Mouse (Mus musculus) intestine, embryonic 14.5 days (tissue): ENCODE measurements around the gene Aff3. TPM values are rescaled to one million over a fixed set of nuclear protein-coding genes. Genes with fewer than 3 reads are reported as not detected.

Experiments
- ATAC-seq: fragments of 200-750 bp; cut with Nextera tagmentation; replicated peaks from 2 replicates; pipeline ENCODE4 v1.8.0; 2017; ENCODE audit warnings: low read depth, moderate number of reproducible peaks, moderate TSS enrichment, moderate library complexity; ENCODE audit not compliant: low FRiP score, low TSS enrichment
- DNase-seq: peaks from one replicate; pipeline ENCODE4 v3.0.0-alpha.2; 2018; ENCODE audit warnings: low spot score
- H3K27ac ChIP-seq: fragments of 300-500 bp; sonication (generic); 2 replicates; pipeline ENCODE4 v1.5.1; 2014; ENCODE audit warnings: low read depth, mild to moderate bottlenecking, control low read depth
- H3K27me3 ChIP-seq: fragments of 300-500 bp; sonication (generic); replicated peaks from 2 replicates; pipeline ENCODE4 v1.6.1; 2014; ENCODE audit warnings: low read length, control low read depth; ENCODE audit not compliant: control insufficient read depth, insufficient read depth
- H3K36me3 ChIP-seq: fragments of 300-500 bp; sonication (generic); 2 replicates; pipeline ENCODE4 v1.6.1; 2014; ENCODE audit warnings: low read length, control low read depth; ENCODE audit not compliant: control insufficient read depth, insufficient read depth
- H3K4me1 ChIP-seq: fragments of 300-500 bp; sonication (generic); replicated peaks from 2 replicates; pipeline ENCODE4 v1.6.1; 2014; ENCODE audit warnings: low read length, control low read depth, mixed read lengths; ENCODE audit not compliant: control insufficient read depth, insufficient read depth
- H3K4me2 ChIP-seq: fragments of 300-500 bp; sonication (generic); 2 replicates; pipeline ENCODE4 v1.6.1; 2014; ENCODE audit warnings: low read length
- H3K4me3 ChIP-seq: fragments of 300-500 bp; sonication (generic); 2 replicates; pipeline ENCODE4 v1.5.1; 2014; ENCODE audit warnings: low read depth, low read length, control low read depth, mixed read lengths
- H3K9ac ChIP-seq: fragments of 300-500 bp; sonication (generic); 2 replicates; pipeline ENCODE4 v1.6.1; 2014; ENCODE audit warnings: mild to moderate bottlenecking, low read length
- H3K9me3 ChIP-seq: fragments of 300-500 bp; sonication (generic); 2 replicates; pipeline ENCODE4 v1.6.1; 2016; ENCODE audit warnings: low read length, control low read depth; ENCODE audit not compliant: control insufficient read depth
- WGBS: fragments of 180-500 bp; shearing (Covaris S2); extraction: QIAGEN DNeasy Blood & Tissue Kit; methylation state at CpG from one replicate; pipeline ENCODE4 v1.1.7; 2014; 5-methylcytosine and 5-hydroxymethylcytosine counted together
- polyA plus RNA-seq: library from polyadenylated mRNA; unstranded; fragments of >200 nt; fragmentation: Nextera tagmentation; extraction: Ambion mirVana; gene quantifications from 2 replicates; pipeline ENCODE4 v1.2.1, GENCODE M21; 2014

The Aff3 gene
- polyA plus RNA-seq, 1 experiment from 2014 or later = 8.6 TPM

DNA sequence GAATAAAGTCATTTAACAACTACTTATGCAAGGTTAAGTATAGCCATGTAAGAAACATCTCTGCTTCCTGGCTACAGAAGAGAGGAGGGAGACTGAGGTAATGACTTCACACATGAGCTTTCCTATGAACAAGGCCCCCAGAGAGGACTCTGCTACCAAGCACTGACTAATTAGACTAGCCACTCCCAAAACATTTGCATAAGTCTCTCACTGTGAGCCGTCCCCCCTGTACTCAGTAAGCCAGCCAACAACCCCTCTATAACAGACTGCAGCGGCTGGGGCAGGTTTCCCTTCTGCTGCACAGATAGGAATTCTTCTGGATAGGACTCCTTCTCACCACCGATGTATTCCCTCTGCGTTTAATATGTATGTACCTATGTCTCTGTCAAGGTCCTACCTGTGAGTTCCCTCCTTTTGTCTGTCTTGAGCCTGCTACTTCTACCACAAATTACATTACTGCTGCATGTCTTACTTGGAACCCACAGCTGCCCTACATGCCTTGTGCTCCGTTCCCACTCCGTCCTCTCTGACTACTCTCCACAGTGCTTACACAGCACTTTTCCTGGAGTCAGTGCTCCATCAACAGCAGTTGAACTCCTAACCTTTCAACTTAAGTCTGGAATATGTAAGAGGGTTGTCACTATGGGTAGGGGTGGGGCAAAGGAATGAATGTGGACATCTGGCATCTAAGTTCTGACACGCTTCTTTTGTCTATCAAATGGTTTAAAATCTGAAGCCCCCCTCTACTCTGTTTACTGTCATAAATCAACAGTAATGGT lies 197.3 kb downstream of the Aff3 start:
- Histone ChIP-seq H3K36me3 (no peaks in the 10 kb centered on the region), H3K4me1 (peaks cover 14% of the 10 kb centered on the region), H3K9ac (no peak overlapping the region), H3K9me3 (no peaks in the 10 kb centered on the region), H3K27me3 (no peaks in the 10 kb centered on the region), H3K4me3 (no peak overlapping the region), H3K4me2 (no peak overlapping the region), H3K27ac (no peak overlapping the region)
- ATAC-seq (no peak), DNase-seq (no peak)
- WGBS = 26% methylated on average over 7 of the region's 7 CpGs

DNA sequence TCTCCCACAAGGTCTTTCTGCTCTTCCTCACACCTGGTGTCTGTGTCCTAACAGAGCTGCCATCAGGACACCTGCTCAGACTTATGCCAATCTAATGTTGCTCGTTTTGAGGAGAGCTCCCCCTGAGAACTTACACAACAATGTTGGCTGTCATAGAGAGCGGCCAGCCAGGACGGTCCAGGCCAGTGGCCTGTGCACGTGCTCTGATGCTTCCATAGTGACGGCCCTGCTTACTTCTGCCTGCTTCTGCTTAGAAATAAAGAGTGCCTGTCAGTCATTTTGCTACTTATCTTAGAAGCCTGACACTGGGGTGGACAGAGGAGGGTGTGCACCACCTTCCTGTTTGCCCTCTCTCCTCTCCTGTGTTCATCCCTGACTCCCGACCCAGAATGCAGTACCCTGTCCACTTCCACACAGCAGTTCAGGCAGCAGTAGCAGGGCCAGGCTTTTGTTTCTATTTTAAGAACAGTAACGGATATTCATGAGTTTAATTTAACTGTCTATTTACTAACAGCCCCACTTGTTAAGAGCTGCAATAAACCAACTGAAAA lies 208.0 kb downstream of the Aff3 start:
- DNase-seq = no peak
- no peak overlapping the region for H3K4me2 ChIP-seq
- H3K27me3 ChIP-seq = no peaks in the 10 kb centered on the region
- H3K4me1 ChIP-seq = 0 out of 2 replicates have a peak, but pooled peaks cover 13% of the 10 kb centered on the region
- H3K27ac ChIP-seq = no peak overlapping the region
- ATAC-seq = no peak
- no peaks in the 10 kb centered on the region for H3K9me3 ChIP-seq
- H3K36me3 ChIP-seq = no peaks in the 10 kb centered on the region
- H3K9ac ChIP-seq = no peak overlapping the region
- 52% methylated on average over 7 of the region's 7 CpGs for WGBS
- no peak overlapping the region for H3K4me3 ChIP-seq

DNA sequence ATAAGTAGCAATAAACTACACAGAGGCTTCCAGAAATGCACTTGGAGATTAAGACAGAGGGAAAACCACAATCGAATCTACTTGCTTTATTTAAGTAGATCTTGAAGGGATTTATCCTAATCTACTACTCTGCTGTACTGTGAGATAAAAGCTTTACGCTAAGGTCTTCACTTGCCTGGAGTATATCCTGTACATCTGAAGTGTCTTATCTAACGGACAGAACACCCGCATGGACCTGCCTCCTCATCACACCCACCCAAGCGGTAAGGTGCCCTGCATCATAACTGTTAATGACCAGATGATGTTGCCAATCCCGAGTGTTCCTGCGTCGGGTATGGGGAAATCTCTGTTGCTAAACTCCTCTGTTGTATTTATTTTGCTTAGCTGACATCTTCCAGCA lies 209.8 kb downstream of the Aff3 start:
- no peak overlapping the region for H3K4me3 ChIP-seq
- DNase-seq (no peak), ATAC-seq (no peak)
- H3K27me3 ChIP-seq = no peaks in the 10 kb centered on the region
- H3K9ac ChIP-seq = no peak overlapping the region
- WGBS = 73% methylated on average over 8 of the region's 8 CpGs
- 0 out of 2 replicates have a peak, but pooled peaks cover 13% of the 10 kb centered on the region for H3K4me1 ChIP-seq
- no peaks in the 10 kb centered on the region for H3K9me3 ChIP-seq
- no peak overlapping the region for H3K4me2 ChIP-seq
- no peak overlapping the region for H3K27ac ChIP-seq
- H3K36me3 ChIP-seq = no peaks in the 10 kb centered on the region

DNA sequence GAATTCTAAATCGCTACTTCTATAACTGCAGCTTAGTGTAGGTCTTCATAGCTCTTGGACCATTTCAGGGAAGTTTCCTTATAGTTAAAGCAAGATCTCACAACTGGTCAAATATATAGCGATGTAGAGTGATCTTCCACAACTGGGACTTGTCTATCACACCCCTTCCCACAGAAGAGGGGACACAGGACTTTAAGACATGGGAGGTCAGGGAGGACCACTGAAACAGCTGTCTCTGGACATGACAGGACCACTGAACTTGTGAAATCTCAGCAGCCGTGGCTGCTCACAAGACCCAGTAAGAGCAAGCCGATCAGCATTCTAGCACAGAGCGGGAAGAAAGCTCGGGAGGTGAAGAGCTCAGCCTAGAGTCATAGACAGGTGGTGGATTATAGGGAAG lies 213.4 kb downstream of the Aff3 start:
- Histone ChIP-seq H3K4me2 (no peak overlapping the region), H3K4me3 (no peak overlapping the region), H3K36me3 (no peaks in the 10 kb centered on the region), H3K9ac (no peak overlapping the region), H3K4me1 (0 out of 2 replicates have a peak, but pooled peaks cover 8% of the 10 kb centered on the region), H3K9me3 (no peaks in the 10 kb centered on the region), H3K27ac (no peak overlapping the region), H3K27me3 (no peaks in the 10 kb centered on the region)
- WGBS = 86% methylated on average over 6 of the region's 6 CpGs
- ATAC-seq (no peak), DNase-seq (no peak)

DNA sequence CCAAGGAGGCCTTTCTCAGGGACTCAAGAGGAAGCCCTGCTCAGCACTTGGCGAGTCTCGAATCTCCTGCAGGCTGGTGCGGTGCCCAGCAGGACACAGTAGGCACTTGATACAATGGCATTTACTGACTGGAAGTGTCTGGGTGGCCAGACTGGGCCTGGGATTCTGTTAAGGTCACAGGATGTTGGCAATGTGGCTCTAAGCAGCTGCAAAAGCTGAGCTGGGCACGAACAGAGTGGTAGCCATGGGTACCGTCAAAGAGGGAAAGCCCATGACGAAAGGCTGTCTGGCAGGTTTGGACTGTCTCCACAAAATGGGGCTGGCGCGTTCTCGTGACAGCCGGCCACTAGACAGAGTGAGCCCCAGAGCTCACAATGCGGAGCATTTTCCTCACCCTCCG lies 214.1 kb downstream of the Aff3 start:
- no peak overlapping the region for H3K4me2 ChIP-seq
- H3K4me3 ChIP-seq = no peak overlapping the region
- no peak overlapping the region for H3K9ac ChIP-seq
- H3K27me3 ChIP-seq = no peaks in the 10 kb centered on the region
- H3K36me3 ChIP-seq = no peaks in the 10 kb centered on the region
- H3K27ac ChIP-seq = no peak overlapping the region
- 86% methylated on average over 12 of the region's 12 CpGs for WGBS
- H3K4me1 ChIP-seq = 0 out of 2 replicates have a peak, but pooled peaks cover 8% of the 10 kb centered on the region
- ATAC-seq (no peak), DNase-seq (no peak)
- no peaks in the 10 kb centered on the region for H3K9me3 ChIP-seq

DNA sequence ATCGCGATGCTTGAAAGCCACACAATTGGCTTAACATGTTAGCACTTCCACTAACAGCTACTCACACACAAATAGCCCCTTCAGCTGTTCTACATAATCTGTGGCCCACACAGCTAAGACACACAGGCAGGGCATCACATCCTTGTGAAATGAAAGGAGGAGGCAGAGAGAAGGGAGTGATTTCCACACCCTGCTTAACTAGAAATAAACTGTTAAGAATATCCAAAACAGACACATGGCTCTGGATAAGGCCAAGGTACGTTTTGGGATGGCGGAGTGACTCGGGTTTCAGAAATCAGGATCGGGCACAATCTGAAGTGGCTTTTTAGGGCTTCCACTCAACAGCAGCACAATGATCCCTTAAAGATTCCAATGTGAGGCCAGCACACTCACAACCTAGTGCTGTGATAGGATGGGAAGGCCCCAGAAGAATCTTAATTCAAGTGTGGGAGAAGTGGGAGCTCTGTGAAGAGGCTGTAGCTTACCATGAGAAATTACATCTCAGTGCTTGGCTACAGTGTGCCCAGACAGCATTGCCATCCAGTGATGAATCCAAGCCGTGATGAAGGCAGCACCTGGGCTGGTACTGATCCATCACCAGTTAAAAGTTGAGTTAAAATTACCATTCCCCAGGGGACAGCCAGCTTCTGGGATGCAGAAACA lies 214.8 kb downstream of the Aff3 start:
- H3K4me1 ChIP-seq = 0 out of 2 replicates have a peak, but pooled peaks cover 8% of the 10 kb centered on the region
- no peaks in the 10 kb centered on the region for H3K36me3 ChIP-seq
- no peak overlapping the region for H3K9ac ChIP-seq
- DNase-seq (no peak), ATAC-seq (no peak)
- H3K4me3 ChIP-seq = no peak overlapping the region
- H3K27ac ChIP-seq = no peak overlapping the region
- no peak overlapping the region for H3K4me2 ChIP-seq
- H3K9me3 ChIP-seq = no peaks in the 10 kb centered on the region
- WGBS = 58% methylated on average over 7 of the region's 7 CpGs
- H3K27me3 ChIP-seq = no peaks in the 10 kb centered on the region

DNA sequence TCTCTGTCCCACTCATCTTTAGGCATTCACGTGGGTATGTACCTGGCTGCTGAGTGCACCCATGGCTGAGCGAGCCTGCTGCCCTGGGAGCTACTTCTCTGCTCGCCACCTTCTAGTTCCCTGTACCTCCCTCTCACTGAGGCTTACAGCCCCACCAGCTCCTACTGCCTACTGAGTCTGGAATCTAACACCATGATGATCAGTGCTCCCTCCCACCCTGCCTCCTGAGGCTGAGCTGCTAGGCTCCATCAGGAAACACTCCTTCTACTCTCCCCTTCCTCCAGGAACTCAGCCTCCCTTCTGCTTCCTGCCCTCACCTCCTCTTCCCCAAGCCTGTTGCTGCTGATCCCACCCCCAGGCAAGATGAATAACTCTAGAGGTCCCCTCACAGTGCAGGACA lies 215.9 kb downstream of the Aff3 start:
- WGBS = 48% methylated on average over 3 of the region's 3 CpGs
- H3K4me3 ChIP-seq = no peak overlapping the region
- H3K36me3 ChIP-seq = no peaks in the 10 kb centered on the region
- no peak overlapping the region for H3K4me2 ChIP-seq
- H3K9ac ChIP-seq = no peak overlapping the region
- H3K4me1 ChIP-seq = 0 out of 2 replicates have a peak, but pooled peaks cover 8% of the 10 kb centered on the region
- H3K9me3 ChIP-seq = no peaks in the 10 kb centered on the region
- H3K27ac ChIP-seq = no peak overlapping the region
- DNase-seq = no peak
- no peaks in the 10 kb centered on the region for H3K27me3 ChIP-seq
- no peak for ATAC-seq

DNA sequence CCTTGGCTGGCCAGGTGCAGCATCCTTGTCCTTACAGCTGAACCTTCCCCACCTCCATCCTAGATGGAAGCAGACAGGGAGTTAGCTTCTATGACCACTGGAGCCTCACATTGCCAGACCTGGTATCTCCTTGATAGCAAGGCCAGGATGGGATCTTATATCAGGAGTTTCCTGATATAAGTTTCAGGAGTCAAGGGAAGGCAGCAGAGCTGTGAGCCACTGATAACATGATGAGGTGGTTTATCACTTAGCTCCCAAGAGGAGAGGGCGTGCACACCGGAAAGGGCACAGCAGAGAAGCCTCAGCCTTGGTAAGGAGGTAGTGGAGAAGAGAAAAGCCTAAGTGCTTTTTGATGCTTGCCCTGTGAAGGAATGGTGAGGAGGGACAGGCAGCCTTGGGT lies 217.2 kb downstream of the Aff3 start:
- H3K9ac ChIP-seq = no peak overlapping the region
- H3K9me3 ChIP-seq = no peaks in the 10 kb centered on the region

More for the DNA sequence above, 217.2 kb downstream of the Aff3 start:
- DNase-seq (no peak), ATAC-seq (no peak)
- 0 out of 2 replicates have a peak, but pooled peaks cover 11% of the 10 kb centered on the region for H3K4me1 ChIP-seq
- H3K4me3 ChIP-seq = no peak overlapping the region
- H3K27ac ChIP-seq = no peak overlapping the region
- H3K4me2 ChIP-seq = no peak overlapping the region
- H3K36me3 ChIP-seq = no peaks in the 10 kb centered on the region
- 88% methylated on average over 2 of the region's 2 CpGs for WGBS
- H3K27me3 ChIP-seq = no peaks in the 10 kb centered on the region
